Mouse (Mus musculus): ENCODE measurements around the gene Tjp1.

- TF ChIP-seq CTCF (IDR thresholded peaks at IDR 0.05; ENCODE audit: extremely low read depth, insufficient read depth, low read length), result no peak
- TF ChIP-seq POLR2A (IDR thresholded peaks at IDR 0.05; ENCODE audit: extremely low read depth, insufficient read depth, low read length), result no peak
These were observed 212.4 kb downstream of the Tjp1 start for GRCm38 (mm10) chr7:65315182-65315581.
